Mouse (Mus musculus): ENCODE results near the gene Ptger3.

DNA sequence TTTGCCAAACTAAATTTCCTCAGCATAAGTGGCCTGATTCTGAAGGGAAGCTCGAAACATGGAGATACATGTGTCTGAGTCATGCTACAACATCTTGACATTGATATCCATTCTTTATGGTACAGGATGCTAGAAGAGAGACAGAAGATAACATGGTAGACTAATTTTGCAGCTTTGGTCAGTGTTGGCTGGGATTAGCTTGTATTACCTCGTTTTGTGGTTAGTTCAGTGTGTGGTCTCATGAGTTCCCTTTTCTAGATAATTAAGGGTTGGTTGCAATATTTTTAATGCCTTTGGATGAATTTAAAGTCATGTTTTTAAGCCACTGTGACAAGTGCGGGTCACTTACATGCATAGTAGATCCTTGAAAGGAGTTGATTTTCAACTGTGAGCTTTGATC, 119.4 kb downstream of the Ptger3 start:
- TF ChIP-seq CTCF (IDR thresholded peaks at IDR 0.05; ENCODE audit: borderline replicate concordance, insufficient read depth, low read length) (no peak), POLR2A (IDR thresholded peaks at IDR 0.05; ENCODE audit: low read depth, low read length) (no peak)

Measured in embryonic fibroblast, embryonic 13.5 days (primary cell).